13 mouse cellular contexts compared by ENCODE assay signal in the genomic region with DNA sequence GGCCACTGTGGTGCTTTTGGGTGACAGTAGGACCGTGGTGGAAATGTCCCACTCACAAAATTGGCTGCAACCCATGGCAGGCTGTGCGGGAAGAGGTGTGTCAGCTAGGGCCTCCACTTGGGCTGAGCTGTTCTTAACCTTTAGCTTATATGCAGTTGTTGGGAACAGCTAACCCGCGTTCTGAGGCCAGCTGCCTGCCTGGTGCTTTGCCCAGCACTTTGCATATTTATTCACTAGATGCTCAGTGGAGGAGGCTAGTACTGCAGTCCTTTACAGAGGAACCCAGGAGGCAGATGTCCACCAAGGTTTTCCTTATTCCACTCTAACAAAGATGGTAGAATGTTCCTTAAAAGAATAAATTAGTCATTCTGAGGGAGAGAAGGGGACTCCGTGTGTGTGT.
DNase-seq lines count a peak whose midpoint lies in the region; ATAC-seq and TF ChIP-seq lines count a peak whose summit lies in the region.
"Had no signal": no experiment of that assay in that cellular context is flagged by ENCODE, and none has a peak within 500 bp of the region (broad histone marks: within the 10 kb centered on the region; RNA-seq: fewer than 3 reads in every experiment).

No protein-coding gene starts in this region.

- no peak overlapping the region for H3K9ac ChIP-seq in forebrain, postnatal 0 days
- H3K9ac ChIP-seq: stomach, embryonic 15.5 days had no signal

- H3K27me3 ChIP-seq in forebrain, postnatal 0 days (ENCODE audit: insufficient read depth, low read length) = no peaks in the 10 kb centered on the region
- H3K27me3 ChIP-seq in thymus, adult 2 months (ENCODE audit: control insufficient read depth, insufficient read depth, low read length) = no peaks in the 10 kb centered on the region
- H3K27me3 ChIP-seq: stomach, embryonic 15.5 days had no signal

- TF ChIP-seq POLR2A in thymus, adult 2 months (IDR thresholded peaks at IDR 0.05; ENCODE audit: control insufficient read depth, extremely low read depth, insufficient read depth, low read length, poor library complexity) = no peak

- H3K4me1 ChIP-seq in forebrain, postnatal 0 days (ENCODE audit: insufficient read depth) = peaks cover 3% of the 10 kb centered on the region; the same call in 1 of the 2 replicates
- H3K4me1 ChIP-seq in thymus, adult 2 months (replicated peaks; ENCODE audit: control insufficient read depth, insufficient read depth, low read length) = no peaks in the 10 kb centered on the region
- H3K4me1 ChIP-seq: stomach, embryonic 15.5 days had no signal

- no peak overlapping the region for H3K4me3 ChIP-seq in left cerebral cortex, adult 2 months
- H3K4me3 ChIP-seq in forebrain, postnatal 0 days (ENCODE audit: low read depth, low read length) = no peak overlapping the region
- no peak overlapping the region for H3K4me3 ChIP-seq in thymus, adult 2 months (ENCODE audit: control insufficient read depth, insufficient read depth, low read length)
- H3K4me3 ChIP-seq: hindbrain, embryonic 10.5 days; stomach, embryonic 15.5 days had no signal

- H3K27ac ChIP-seq in left cerebral cortex, adult 2 months = no peak overlapping the region
- no peak overlapping the region for H3K27ac ChIP-seq in forebrain, postnatal 0 days (ENCODE audit: low read depth, low read length)
- no peak overlapping the region for H3K27ac ChIP-seq in thymus, adult 2 months (ENCODE audit: control insufficient read depth, insufficient read depth, low read length)
- H3K27ac ChIP-seq: stomach, embryonic 15.5 days had no signal

- no peaks in the 10 kb centered on the region for H3K9me3 ChIP-seq in forebrain, postnatal 0 days (ENCODE audit: low read length)
- H3K9me3 ChIP-seq: hindbrain, embryonic 10.5 days; stomach, embryonic 15.5 days had no signal

- ATAC-seq in forebrain, postnatal 0 days = peak; percentile 54; the same call in 1 of the 2 replicates

- H3K36me3 ChIP-seq in forebrain, postnatal 0 days (ENCODE audit: insufficient read depth) = no peaks in the 10 kb centered on the region
- no peaks in the 10 kb centered on the region for H3K36me3 ChIP-seq in thymus, adult 2 months (ENCODE audit: control insufficient read depth, insufficient read depth, low read length)
- H3K36me3 ChIP-seq: hindbrain, embryonic 10.5 days; stomach, embryonic 15.5 days had no signal

- peak; percentile 21 for TF ChIP-seq CTCF in left cerebral cortex, adult 2 months (IDR thresholded peaks at IDR 0.05)
- peak; percentile 17; the same call in 1 of the 2 replicates for TF ChIP-seq CTCF in forebrain, postnatal 0 days (IDR thresholded peaks at IDR 0.05; ENCODE audit: low read depth)
- TF ChIP-seq CTCF in thymus, adult 2 months (IDR thresholded peaks at IDR 0.05; ENCODE audit: borderline replicate concordance, control insufficient read depth, extremely low read depth, insufficient read depth, low read length, poor library complexity) = no peak

- intact Hi-C loops in left cerebral cortex, adult 2 months (cut with DNase I) = no loop called here

- 43% methylated on average over 5 of the region's 5 CpGs for WGBS in forebrain, postnatal 0 days
- WGBS in thymus, adult 2 months = 80% methylated on average over 5 of the region's 5 CpGs

- no peak overlapping the region for H3K4me2 ChIP-seq in forebrain, postnatal 0 days (ENCODE audit: low read depth)
- H3K4me2 ChIP-seq: stomach, embryonic 15.5 days had no signal

- DNase-seq in left cerebral cortex, adult 2 months (ENCODE audit: extremely low spot score in 1 of 2, low spot score in 2 of 2) = no peak
- DNase-seq in left cerebral cortex, adult 8-10 months (ENCODE audit: low spot score in 2 of 2) = no peak
- DNase-seq in right cerebral cortex, postnatal 4 days = peak; percentile 20
- no peak for DNase-seq in right cerebral cortex, adult 18-20 months
- no peak for DNase-seq in forebrain, postnatal 0 days
- DNase-seq in thymus, postnatal 36 days = no peak
- DNase-seq in thymus, adult 2 months = no peak
- DNase-seq: adrenal gland, postnatal 10 days; kidney, adult 18-20 months; liver; thymus, postnatal 25 days had no signal
